Mouse (Mus musculus) C2C12 (cell line): ENCODE data around the gene Eps8.

ENCODE experiments used
- CTCF ChIP-seq: IDR thresholded peaks from one replicate; pipeline ENCODE4 v1.5.1; 2011; ENCODE audit not compliant: control insufficient read depth, insufficient read depth, insufficient read length
- FOSL1 ChIP-seq: IDR thresholded peaks from one replicate; pipeline ENCODE4 v1.8.0; 2011; ENCODE audit warnings: mild to moderate bottlenecking, low read length; ENCODE audit not compliant: poor library complexity, insufficient read depth, severe bottlenecking
- USF1 ChIP-seq: IDR thresholded peaks from one replicate; pipeline ENCODE4 v1.6.1; 2011; ENCODE audit warnings: low read depth, mild to moderate bottlenecking, control low read depth, moderate library complexity

- TF ChIP-seq CTCF = no peak
- TF ChIP-seq FOSL1 = no peak
- TF ChIP-seq USF1 = no peak
Measured at GRCm38 (mm10) chr6:137503009-137503408, 151.7 kb downstream of the Eps8 start.
